ENCODE assay signal across 11 mouse cellular contexts in the genomic region with DNA sequence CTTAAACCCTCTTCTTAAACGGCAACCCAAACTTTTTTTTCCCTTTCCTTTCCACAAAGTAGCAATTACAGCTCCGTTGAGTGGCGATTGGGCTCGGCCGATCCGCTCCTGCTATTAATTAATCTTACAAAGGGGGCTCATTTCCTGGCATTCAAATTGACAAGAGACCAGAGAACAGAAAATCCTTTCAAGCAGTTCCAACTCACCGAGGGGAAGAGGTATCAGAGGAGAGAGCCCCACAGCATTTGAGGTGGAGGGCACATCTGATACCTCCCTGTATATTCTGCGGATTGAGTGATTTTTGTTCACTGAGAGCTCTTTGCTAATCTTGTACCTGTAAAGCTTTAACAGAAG.
DNase-seq lines count a peak whose midpoint lies in the region; ATAC-seq and TF ChIP-seq lines count a peak whose summit lies in the region.
"Had no signal": no experiment of that assay in that cellular context is flagged by ENCODE, and none has a peak within 500 bp of the region (broad histone marks: within the 10 kb centered on the region; RNA-seq: fewer than 3 reads in every experiment).

No protein-coding gene starts in this region.

- H3K4me2 ChIP-seq in heart, embryonic 12.5 days = peak overlapping the region; percentile 67
- H3K4me2 ChIP-seq in forebrain, embryonic 15.5 days (replicated peaks) = peak overlapping the region; percentile 34
- H3K4me2 ChIP-seq in midbrain, embryonic 11.5 days = peak overlapping the region; percentile 46
- H3K4me2 ChIP-seq: liver, embryonic 12.5 days had no signal

- H3K4me3 ChIP-seq in heart, embryonic 12.5 days = peak overlapping the region; percentile 24
- peak overlapping the region; percentile 17 for H3K4me3 ChIP-seq in forebrain, embryonic 15.5 days
- peak overlapping the region; percentile 14 for H3K4me3 ChIP-seq in midbrain, embryonic 11.5 days (ENCODE audit: low read depth, low read length)
- H3K4me3 ChIP-seq: liver, embryonic 12.5 days; myocyte had no signal

- 0 out of 2 replicates have a peak, but pooled peaks cover 2% of the 10 kb centered on the region for H3K9me3 ChIP-seq in heart, embryonic 12.5 days (replicated peaks)
- no peaks in the 10 kb centered on the region for H3K9me3 ChIP-seq in forebrain, embryonic 15.5 days
- no peaks in the 10 kb centered on the region for H3K9me3 ChIP-seq in midbrain, embryonic 11.5 days (ENCODE audit: control insufficient read depth, low read length)
- H3K9me3 ChIP-seq: liver, embryonic 12.5 days had no signal

- no peak for TF ChIP-seq CTCF in brain, embryonic 14.5 days (IDR thresholded peaks at IDR 0.05; ENCODE audit: borderline replicate concordance, extremely low read depth, insufficient read depth, insufficient read length)

- H3K36me3 ChIP-seq in heart, embryonic 12.5 days = no peaks in the 10 kb centered on the region
- no peaks in the 10 kb centered on the region for H3K36me3 ChIP-seq in forebrain, embryonic 15.5 days
- H3K36me3 ChIP-seq in midbrain, embryonic 11.5 days (ENCODE audit: control insufficient read depth, insufficient read depth, low read length) = no peaks in the 10 kb centered on the region
- H3K36me3 ChIP-seq: liver, embryonic 12.5 days had no signal

- TF ChIP-seq POLR2A in brain, embryonic 14.5 days (IDR thresholded peaks at IDR 0.05; ENCODE audit: borderline replicate concordance, extremely low read depth, insufficient read depth, insufficient read length, poor library complexity, severe bottlenecking) = no peak

- H3K4me1 ChIP-seq in heart, embryonic 12.5 days (replicated peaks) = peaks cover 10% of the 10 kb centered on the region
- peaks cover 50% of the 10 kb centered on the region for H3K4me1 ChIP-seq in forebrain, embryonic 15.5 days
- peaks cover 41% of the 10 kb centered on the region for H3K4me1 ChIP-seq in midbrain, embryonic 11.5 days (ENCODE audit: control insufficient read depth, insufficient read depth, low read length)
- H3K4me1 ChIP-seq: liver, embryonic 12.5 days had no signal

- DNase-seq in heart, postnatal 10 days = no peak
- DNase-seq in brain, embryonic 14.5 days (ENCODE audit: low read depth) = peak; percentile 93
- DNase-seq in midbrain, embryonic 11.5 days (ENCODE audit: low spot score, missing footprints) = peak; percentile 93
- DNase-seq in right cerebral cortex, postnatal 14 days = no peak
- DNase-seq in cerebellum, adult 8-10 months = no peak

- ATAC-seq in heart, embryonic 12.5 days (ENCODE audit: insufficient number of reproducible peaks, low FRiP score) = no peak
- ATAC-seq in forebrain, embryonic 15.5 days (replicated peaks) = 0 out of 2 replicates have a peak, but pooled peaks have one; percentile 34
- 0 out of 2 replicates have a peak, but pooled peaks have one; percentile 26 for ATAC-seq in midbrain, embryonic 11.5 days (ENCODE audit: low FRiP score)
- ATAC-seq in granulocyte monocyte progenitor cell, adult 5-6 weeks (replicated peaks; ENCODE audit: poor library complexity, severe bottlenecking) = no peak
- ATAC-seq: liver, embryonic 12.5 days; Patski had no signal

- 0 out of 2 replicates have a peak overlapping the region, but pooled peaks have one; percentile 31 for H3K9ac ChIP-seq in heart, embryonic 12.5 days
- H3K9ac ChIP-seq in forebrain, embryonic 15.5 days (replicated peaks) = peak overlapping the region; percentile 24; the same call in 1 of the 2 replicates
- H3K9ac ChIP-seq in midbrain, embryonic 11.5 days (ENCODE audit: low read length) = peak overlapping the region; percentile 54; the same call in 1 of the 2 replicates
- H3K9ac ChIP-seq: liver, embryonic 12.5 days had no signal

- H3K27ac ChIP-seq in heart, embryonic 12.5 days (ENCODE audit: poor library complexity, severe bottlenecking) = no peak overlapping the region
- H3K27ac ChIP-seq in forebrain, embryonic 15.5 days (replicated peaks) = peak overlapping the region; percentile 81
- peak overlapping the region; percentile 75 for H3K27ac ChIP-seq in midbrain, embryonic 11.5 days (ENCODE audit: low read depth, low read length)
- H3K27ac ChIP-seq: liver, embryonic 12.5 days had no signal

- 8% methylated on average over 8 of the region's 8 CpGs for WGBS in heart, embryonic 12.5 days
- WGBS in forebrain, embryonic 15.5 days = 2% methylated on average over 8 of the region's 8 CpGs
- WGBS in midbrain, embryonic 11.5 days = 2% methylated on average over 8 of the region's 8 CpGs

- intact Hi-C loops in heart, postnatal 10 days (cut with DNase I) = loop anchor here (10.0 kb wide), 2 partner anchors 960 to 1420 kb away; partner anchors contain the start of gene Pou3f3

- no peaks in the 10 kb centered on the region for H3K27me3 ChIP-seq in heart, embryonic 12.5 days (replicated peaks)
- no peaks in the 10 kb centered on the region for H3K27me3 ChIP-seq in forebrain, embryonic 15.5 days
- H3K27me3 ChIP-seq in midbrain, embryonic 11.5 days (ENCODE audit: control insufficient read depth, insufficient read depth, low read length) = no peaks in the 10 kb centered on the region
- H3K27me3 ChIP-seq: liver, embryonic 12.5 days had no signal

Comparison
In these comparisons a context has a peak if more than half of its experiments do, and no peak if none do; other contexts are left out.
1. ATAC-seq: peak in forebrain, embryonic 15.5 days (single experiment) and midbrain, embryonic 11.5 days (single experiment); none in heart, embryonic 12.5 days (single experiment) and granulocyte monocyte progenitor cell, adult 5-6 weeks (single experiment).
2. DNase-seq: peak in brain, embryonic 14.5 days (single experiment) and midbrain, embryonic 11.5 days (single experiment); none in heart, postnatal 10 days (0 of 2), right cerebral cortex, postnatal 14 days (single experiment) and cerebellum, adult 8-10 months (single experiment).
3. Peak in every context shown above with its lines, with median percentiles within 50 percentile points of each other: H3K4me2 ChIP-seq, H3K4me3 ChIP-seq and H3K9ac ChIP-seq.